Comparison of ENCODE assay signal across 20 mouse cellular contexts in genomic region chr3:27949175-27949872, GRCm38 (mm10). TPM values are rescaled to one million over a fixed set of nuclear protein-coding genes. Genes with fewer than 3 reads are reported as not detected.
DNase-seq lines count a peak whose midpoint lies in the region; ATAC-seq lines count a peak whose summit lies in the region.
"Had no signal": no experiment of that assay in that cellular context is flagged by ENCODE, and none has a peak within 500 bp of the region (broad histone marks: within the 10 kb centered on the region; RNA-seq: fewer than 3 reads in every experiment).

No protein-coding gene starts in this region.

- no peak overlapping the region for H3K4me2 ChIP-seq in heart, embryonic 12.5 days
- no peak overlapping the region for H3K4me2 ChIP-seq in embryonic facial prominence, embryonic 11.5 days (ENCODE audit: low read depth, low read length)
- H3K4me2 ChIP-seq: forebrain, embryonic 13.5 days; hindbrain, embryonic 12.5 days had no signal

- peaks cover 9% of the 10 kb centered on the region; the same call in 1 of the 2 replicates for H3K36me3 ChIP-seq in heart, embryonic 12.5 days
- no peaks in the 10 kb centered on the region for H3K36me3 ChIP-seq in embryonic facial prominence, embryonic 11.5 days (replicated peaks; ENCODE audit: control insufficient read depth, insufficient read depth, low read depth, low read length)
- H3K36me3 ChIP-seq: hindbrain, embryonic 12.5 days had no signal

- no peak overlapping the region for H3K4me3 ChIP-seq in heart, embryonic 12.5 days
- no peak overlapping the region for H3K4me3 ChIP-seq in embryonic facial prominence, embryonic 11.5 days (ENCODE audit: low read depth, low read length)
- H3K4me3 ChIP-seq: forebrain, embryonic 13.5 days; gastrocnemius, adult 2 months; hindbrain, embryonic 12.5 days had no signal

- H3K9ac ChIP-seq in heart, embryonic 12.5 days: no peak overlapping the region
- H3K9ac ChIP-seq in embryonic facial prominence, embryonic 11.5 days (replicated peaks; ENCODE audit: low read length): no peak overlapping the region
- H3K9ac ChIP-seq: forebrain, embryonic 13.5 days; forebrain, postnatal 0 days; hindbrain, embryonic 12.5 days had no signal

- H3K27ac ChIP-seq in heart, embryonic 12.5 days (ENCODE audit: poor library complexity, severe bottlenecking): no peak overlapping the region
- no peak overlapping the region for H3K27ac ChIP-seq in embryonic facial prominence, embryonic 11.5 days (replicated peaks; ENCODE audit: low read depth, low read length)
- H3K27ac ChIP-seq: forebrain, embryonic 13.5 days; gastrocnemius, adult 2 months; hindbrain, embryonic 12.5 days had no signal

- H3K4me1 ChIP-seq in heart, embryonic 12.5 days (replicated peaks): no peaks in the 10 kb centered on the region
- H3K4me1 ChIP-seq in embryonic facial prominence, embryonic 11.5 days (ENCODE audit: control insufficient read depth, insufficient read depth, low read length): no peaks in the 10 kb centered on the region
- H3K4me1 ChIP-seq: forebrain, embryonic 13.5 days; hindbrain, embryonic 12.5 days had no signal

- H3K9me3 ChIP-seq in heart, embryonic 12.5 days (replicated peaks): no peaks in the 10 kb centered on the region
- no peaks in the 10 kb centered on the region for H3K9me3 ChIP-seq in embryonic facial prominence, embryonic 11.5 days (replicated peaks; ENCODE audit: control insufficient read depth, low read length)
- H3K9me3 ChIP-seq: forebrain, embryonic 13.5 days; hindbrain, embryonic 12.5 days had no signal

- peak; percentile 55 for DNase-seq in heart, adult 11 months
- peak; percentile 44 for DNase-seq in kidney, adult 9 months
- DNase-seq in kidney, postnatal 10 days: no peak
- DNase-seq in embryonic facial prominence, embryonic 11.5 days (ENCODE audit: low spot score): peak; percentile 69
- DNase-seq in cerebellum, postnatal 10 days: no peak
- DNase-seq: adrenal gland, adult 8-10 months; adrenal gland, postnatal 36 days; cerebellum, adult 2 months; cerebellum, postnatal 14 days; forebrain, postnatal 0 days; gastrocnemius, adult 2 months; gastrocnemius, postnatal 25 days; heart, postnatal 10 days; heart, postnatal 4 days had no signal

- WGBS in heart, embryonic 12.5 days: 76% methylated on average over 5 of the region's 5 CpGs
- WGBS in embryonic facial prominence, embryonic 11.5 days: 57% methylated on average over 5 of the region's 5 CpGs

- no peaks in the 10 kb centered on the region for H3K27me3 ChIP-seq in heart, embryonic 12.5 days (replicated peaks)
- H3K27me3 ChIP-seq in embryonic facial prominence, embryonic 11.5 days (ENCODE audit: control insufficient read depth, insufficient read depth, low read length): no peaks in the 10 kb centered on the region
- H3K27me3 ChIP-seq: forebrain, embryonic 13.5 days; hindbrain, embryonic 12.5 days had no signal

- ATAC-seq in heart, embryonic 12.5 days (ENCODE audit: insufficient number of reproducible peaks, low FRiP score): no peak
- no peak for ATAC-seq in embryonic facial prominence, embryonic 11.5 days (replicated peaks; ENCODE audit: insufficient number of reproducible peaks, low FRiP score, low TSS enrichment, low read depth)
- ATAC-seq: forebrain, embryonic 13.5 days; forebrain, postnatal 0 days; hindbrain, embryonic 16.5 days; inflammation-experienced regulatory T-cells, adult 6 months had no signal

RNA-seq across cellular contexts. Expression of gene Pld1, which starts 10.8 kb away (rescaled TPM):
- 7.6 and 8.1 TPM in 2 replicates for polyA plus RNA-seq in heart, embryonic 12.5 days (2016; fragmentation: Nextera tagmentation; extraction: Ambion mirVana)
- 2.5 and 3.3 TPM in 2 replicates for polyA plus RNA-seq in embryonic facial prominence, embryonic 11.5 days (2014; fragmentation: Nextera tagmentation; extraction: Ambion mirVana)

RNA-seq across cellular contexts. Expression of gene Tmem212, which starts 53.2 kb away (rescaled TPM):
- not detected in 2 replicates for polyA plus RNA-seq in heart, embryonic 12.5 days (2016; fragmentation: Nextera tagmentation; extraction: Ambion mirVana)
- polyA plus RNA-seq in embryonic facial prominence, embryonic 11.5 days (2014; fragmentation: Nextera tagmentation; extraction: Ambion mirVana): not detected in 2 replicates
- polyA plus RNA-seq: forebrain, embryonic 13.5 days; heart, embryonic 14.5 days; hindbrain, embryonic 12.5 days; inflammation-experienced regulatory T-cells, adult 6 months had no signal

Comparison
In these comparisons a context has a peak if more than half of its experiments do, and no peak if none do; other contexts are left out.
1. DNase-seq: peak in heart, adult 11 months (single experiment), kidney, adult 9 months (single experiment) and embryonic facial prominence, embryonic 11.5 days (single experiment); none in kidney, postnatal 10 days (single experiment) and cerebellum, postnatal 10 days (0 of 2).